Mouse (Mus musculus) T-helper 2 cell (primary cell): ENCODE results near the gene Khdc4.

Experiments used
- in situ Hi-C: fragments of 300-600 bp; cut with MboI, MseI; formaldehyde crosslinking; loops from one replicate; pipeline ENCODE4 v1.15.1; 2025; ENCODE audit warnings: high pct_unique_total_duplicates

The Khdc4 gene

DNA sequence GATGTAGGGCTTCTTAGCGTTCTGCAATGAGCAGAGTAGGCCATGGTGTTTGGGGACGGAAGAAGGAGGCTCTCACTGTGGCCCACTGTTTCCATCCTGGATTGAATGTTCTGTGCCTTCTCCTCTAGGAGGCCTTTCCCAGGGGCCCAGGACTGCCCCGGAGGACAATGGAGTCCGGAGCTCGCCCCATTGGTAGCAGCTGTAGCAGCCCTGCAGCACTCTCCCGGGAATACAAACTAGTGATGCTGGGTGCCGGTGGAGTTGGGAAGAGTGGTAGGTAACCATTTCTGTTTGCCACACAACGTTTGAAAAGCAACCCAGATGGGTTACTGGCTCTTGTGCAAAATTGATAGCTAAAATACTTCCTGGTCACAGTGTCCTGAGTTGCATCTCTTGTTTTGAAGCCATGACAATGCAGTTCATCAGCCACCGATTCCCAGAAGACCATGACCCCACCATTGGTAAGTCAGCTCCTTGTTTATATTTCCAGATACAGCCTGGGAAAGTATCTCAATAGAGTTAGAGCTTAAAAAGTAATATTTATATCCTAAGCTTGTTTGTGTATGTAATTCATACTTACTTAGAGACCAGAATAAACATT, 31.7 kb downstream of the Khdc4 start:
- in situ Hi-C loops = loop anchor here (25.0 kb wide), 1 partner anchor 780 kb away; the partner anchor contains the start of genes Crabp2, Isg20l2 and Rrnad1

DNA sequence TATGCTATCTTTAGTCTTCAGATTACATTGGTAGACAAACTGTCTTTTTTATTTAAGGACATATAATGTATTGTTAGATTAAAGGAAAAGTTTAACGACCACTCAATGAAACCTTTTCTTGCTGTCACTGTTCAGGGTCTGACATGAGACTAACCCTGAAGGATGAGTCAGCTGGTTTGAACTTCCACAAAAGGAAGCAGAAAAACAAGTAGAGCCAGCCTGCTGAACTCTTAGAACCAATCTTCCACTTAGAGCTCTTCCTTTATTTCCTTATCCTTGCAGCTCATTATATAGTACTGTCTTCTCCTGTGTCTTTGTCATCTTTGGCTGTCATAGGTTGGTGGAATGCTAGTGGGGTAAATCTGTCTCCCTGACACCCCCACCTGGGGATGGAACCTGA, 32.2 kb downstream of the Khdc4 start:
- in situ Hi-C loops = loop anchor here (25.0 kb wide), 1 partner anchor 781 kb away; the partner anchor contains the start of genes Crabp2, Isg20l2 and Rrnad1

DNA sequence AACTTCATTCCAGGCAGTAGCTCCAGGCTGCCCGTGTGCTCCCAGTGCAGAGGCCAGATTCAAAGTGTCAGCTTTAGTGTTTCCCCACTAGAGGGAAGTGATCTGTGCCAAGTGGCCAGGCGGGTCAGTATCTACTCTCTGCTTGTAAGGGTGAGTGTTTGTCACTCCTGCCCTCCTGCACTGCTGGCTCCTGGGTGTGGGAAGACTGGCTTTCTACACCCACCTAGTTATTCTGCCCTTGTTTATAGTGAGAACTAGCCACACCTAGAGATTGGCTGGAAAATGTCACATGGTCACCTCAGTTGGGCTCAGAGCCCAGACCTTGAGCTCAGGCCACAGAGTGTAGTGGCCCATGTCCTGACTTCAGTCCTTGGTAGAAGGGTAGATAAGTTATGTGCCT, 33.5 kb downstream of the Khdc4 start:
- in situ Hi-C loops = loop anchor here (25.0 kb wide), 1 partner anchor 782 kb away; the partner anchor contains the start of genes Crabp2, Isg20l2 and Rrnad1

DNA sequence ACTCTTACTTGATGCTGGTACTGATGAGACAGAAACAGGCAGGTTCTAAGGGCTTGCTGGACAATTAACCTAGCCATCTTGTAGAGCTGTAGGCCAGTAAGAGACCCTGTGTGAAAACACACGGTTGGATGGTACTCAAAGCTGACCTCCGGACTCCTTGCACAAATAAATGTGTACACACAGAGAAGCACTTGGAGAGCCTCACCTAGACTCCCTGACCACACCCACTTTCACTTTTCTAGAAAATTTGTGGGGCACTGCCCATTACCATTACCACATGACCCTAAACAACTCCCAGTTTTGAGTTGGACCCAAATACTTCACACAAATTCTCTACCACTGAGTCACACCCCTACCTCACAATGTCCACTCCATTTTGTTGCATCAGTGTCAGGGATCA, 51.0 kb downstream of the Khdc4 start:
- in situ Hi-C loops = no loop called here

DNA sequence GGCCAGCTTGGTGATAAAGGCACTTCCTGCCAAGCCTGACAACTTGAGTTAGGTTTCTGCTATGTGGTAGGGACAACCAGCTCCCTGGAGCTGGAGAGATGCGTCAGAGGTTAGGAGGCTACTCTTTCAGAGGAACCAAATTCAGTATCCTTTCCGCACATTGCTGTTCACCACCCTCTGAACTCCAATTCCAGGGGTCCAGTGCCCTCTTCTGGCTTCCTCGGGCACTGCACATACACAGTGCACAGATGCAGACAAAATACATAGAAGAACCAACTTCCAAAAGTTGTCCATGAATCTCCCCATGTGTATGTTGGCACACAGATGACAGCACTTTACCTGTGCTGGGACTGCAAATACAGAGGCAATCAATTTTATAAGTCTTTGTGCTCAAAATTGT, 53.0 kb downstream of the Khdc4 start:
- in situ Hi-C loops = no loop called here

DNA sequence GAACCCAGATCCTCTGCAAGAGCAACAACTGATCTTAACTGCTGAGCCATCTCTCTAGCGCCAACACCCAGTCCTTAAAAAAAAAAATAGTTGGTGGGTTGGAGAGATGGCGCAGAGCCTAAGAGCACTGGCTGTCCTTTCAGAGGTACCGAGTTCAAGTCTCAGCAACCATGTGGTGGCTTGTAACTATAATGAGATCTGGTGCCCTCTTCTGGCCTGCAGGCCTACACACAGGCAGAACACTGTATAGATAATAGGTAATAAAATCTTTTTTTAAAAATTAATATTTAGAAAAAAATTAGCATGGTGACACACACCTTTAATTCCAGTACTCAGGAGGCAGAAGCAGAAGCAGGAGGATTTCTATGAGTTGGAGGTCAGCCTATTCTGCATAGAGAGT, 54.5 kb downstream of the Khdc4 start:
- in situ Hi-C loops = no loop called here

DNA sequence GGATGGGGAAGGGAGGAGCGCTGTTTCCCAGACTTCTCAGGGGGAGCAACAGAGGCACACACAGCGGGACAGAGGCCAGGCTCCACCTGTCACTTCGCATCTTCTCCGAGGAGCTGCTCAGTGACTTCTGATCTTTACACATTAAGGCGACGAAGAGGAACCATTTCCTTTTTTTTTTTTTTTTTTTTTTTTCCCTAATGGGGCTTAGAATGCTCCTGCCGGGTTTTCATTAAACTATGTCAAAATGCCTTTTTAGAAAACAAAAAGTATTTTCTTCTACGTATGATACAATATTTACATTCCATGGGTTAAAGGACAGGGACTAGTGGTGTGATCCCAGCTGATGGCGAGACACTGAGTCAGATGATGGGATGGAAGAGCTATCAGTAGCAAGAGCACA, 59.9 kb downstream of the Khdc4 start:
- in situ Hi-C loops = loop anchor here (5.0 kb wide), 1 partner anchor 68 kb away; no protein-coding TSS in a partner anchor

DNA sequence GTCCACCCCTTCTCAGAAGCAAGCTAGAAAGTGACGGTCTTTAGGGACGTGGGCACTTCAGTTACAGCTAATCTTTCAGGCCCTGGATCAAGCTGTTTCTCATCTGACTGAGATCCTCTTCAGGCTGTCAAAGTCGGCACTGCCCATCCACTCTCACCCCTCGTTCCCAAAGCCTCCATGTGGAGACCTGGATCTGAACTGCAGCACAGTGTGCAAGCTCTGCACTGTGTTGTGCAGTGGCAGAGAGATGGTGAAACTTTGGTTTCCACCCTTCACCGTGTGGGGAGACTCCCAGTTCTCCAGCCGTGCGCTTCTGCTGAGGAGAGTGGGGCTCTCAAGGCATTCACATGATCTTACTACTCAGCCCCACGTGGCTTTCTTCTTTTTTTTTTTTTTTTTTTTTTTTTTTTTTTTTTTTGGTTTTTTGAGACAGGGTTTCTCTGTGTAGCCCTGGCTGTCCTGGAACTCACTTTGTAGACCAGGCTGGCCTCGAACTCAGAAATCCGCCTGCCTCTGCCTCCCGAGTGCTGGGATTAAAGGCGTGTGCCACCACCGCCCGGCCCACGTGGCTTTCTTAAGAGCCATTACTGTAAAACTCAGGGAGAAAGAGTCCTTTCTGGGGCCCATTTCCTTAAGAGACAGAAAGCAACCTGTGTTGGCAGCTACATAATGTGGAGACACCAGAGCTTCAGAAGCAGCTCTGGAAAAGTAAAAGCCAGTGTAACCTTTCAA, 60.7 kb downstream of the Khdc4 start:
- in situ Hi-C loops = loop anchor here (5.0 kb wide), 1 partner anchor 69 kb away; no protein-coding TSS in a partner anchor

DNA sequence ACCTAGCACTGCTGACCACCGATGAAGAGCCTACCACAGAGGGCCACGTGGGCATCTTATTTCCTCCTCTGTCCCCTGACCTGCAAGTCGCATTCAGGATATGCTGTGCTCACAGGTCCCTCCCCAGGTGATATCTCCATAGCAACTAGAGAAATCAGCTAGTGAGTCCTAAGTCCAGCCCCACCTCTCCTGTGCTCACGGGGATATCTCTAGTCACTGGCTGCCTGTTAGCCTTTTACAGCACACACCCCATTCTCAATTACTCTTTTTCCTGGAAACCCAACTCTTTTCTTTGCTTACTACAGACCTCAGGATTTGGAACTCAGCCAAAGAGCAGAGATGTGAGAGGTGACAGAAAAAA, 61.2 kb downstream of the Khdc4 start:
- in situ Hi-C loops = loop anchor here (5.0 kb wide), 1 partner anchor 70 kb away; no protein-coding TSS in a partner anchor

DNA sequence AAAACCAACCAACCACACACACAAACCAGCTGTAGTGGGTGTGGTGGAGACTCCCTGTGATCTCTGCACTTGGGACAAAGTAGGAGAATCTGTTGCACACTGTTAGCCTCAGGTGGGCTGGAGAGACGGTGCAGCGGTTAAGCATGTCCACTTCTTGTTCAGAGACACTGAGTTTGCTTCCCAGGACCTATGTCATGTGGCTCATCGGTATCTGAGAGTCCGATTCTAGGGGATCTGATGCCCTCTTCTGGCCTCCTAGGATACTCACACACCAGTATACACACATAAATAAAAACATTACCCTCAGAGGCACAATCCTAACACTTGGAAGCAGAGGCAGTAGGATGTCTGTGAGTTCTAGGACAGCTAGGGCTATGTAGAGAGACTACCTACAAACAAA, 68.7 kb downstream of the Khdc4 start:
- in situ Hi-C loops = no loop called here

DNA sequence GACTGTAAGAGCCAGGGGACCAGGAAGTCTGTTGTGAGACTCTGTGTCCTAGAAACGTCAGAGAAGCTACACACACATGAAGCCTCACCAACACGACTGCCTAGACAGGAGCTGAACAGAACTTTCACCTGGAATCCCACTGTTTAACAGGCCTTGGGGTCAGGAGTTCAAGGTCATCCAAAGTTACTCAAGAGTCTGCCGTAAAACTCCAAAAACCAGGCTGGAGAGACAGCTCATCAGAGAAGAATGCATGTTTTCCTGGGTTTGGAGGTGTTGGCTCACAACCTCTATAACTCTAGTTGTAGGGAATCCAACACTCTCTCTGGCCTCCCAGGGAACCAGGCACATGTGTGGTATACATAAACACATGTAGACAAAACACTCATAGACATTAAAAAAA, 69.9 kb downstream of the Khdc4 start:
- in situ Hi-C loops = no loop called here

DNA sequence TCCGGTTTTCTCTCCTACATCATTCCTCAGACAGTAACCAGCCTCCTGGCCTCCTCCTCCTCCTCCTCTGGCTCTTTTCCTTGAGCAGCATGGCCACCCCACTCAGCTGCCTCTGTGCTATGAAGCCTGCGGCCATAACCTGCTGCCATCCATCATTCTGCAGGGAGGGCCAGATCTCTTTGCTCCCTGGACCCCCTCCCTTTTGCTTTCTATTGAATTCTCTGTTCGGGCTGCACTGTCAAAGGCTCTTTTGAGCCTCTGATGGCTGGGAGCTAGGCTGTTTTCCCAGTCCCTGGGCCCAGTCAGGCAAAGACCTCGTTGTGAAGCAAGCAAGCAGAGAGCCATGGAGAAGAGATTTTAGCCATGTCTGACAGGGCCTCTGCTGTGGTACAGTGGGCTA, 70.7 kb downstream of the Khdc4 start:
- in situ Hi-C loops = no loop called here

DNA sequence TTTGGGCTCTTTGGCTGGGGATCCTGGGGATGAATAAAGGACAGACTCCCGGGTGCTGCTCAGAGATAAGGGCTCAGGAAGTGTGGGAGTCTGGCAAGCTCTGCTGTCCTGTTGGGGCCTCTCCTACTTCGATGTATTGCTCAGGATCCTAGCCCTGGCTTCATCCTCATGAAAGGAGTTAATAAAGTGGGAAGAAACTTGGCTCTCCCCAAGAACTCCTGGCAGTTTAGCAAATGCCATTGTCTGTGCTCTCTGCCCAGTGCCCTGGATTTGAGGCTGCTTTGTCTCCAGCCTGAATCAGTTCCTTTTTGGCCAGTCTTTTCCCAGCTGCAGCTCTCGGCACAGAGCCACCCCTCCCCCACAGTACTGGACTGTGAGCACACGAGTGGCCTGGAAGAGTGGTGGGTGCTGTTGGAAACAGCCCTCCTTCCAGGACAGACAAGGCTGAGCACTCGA, 72.5 kb downstream of the Khdc4 start:
- in situ Hi-C loops = no loop called here

DNA sequence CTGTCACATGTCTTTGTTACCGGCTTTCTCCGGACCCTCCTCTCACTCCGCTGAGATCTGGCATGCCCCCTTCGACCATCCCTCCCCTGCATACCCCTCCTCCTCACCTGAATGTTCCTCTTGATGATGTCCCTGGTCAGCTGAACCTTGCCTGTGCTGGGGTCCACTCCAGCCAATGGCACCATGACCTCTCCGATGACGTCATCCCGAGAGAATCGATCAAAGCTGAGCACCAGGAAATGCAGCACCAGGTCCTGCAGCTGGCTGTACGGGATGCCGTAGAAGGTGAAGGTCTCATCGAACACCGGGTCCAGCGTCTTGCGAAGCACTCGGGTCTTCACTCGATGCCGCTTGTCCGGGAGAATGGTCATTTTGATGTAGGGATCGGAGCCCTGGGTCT, 76.0 kb downstream of the Khdc4 start:
- in situ Hi-C loops = no loop called here

DNA sequence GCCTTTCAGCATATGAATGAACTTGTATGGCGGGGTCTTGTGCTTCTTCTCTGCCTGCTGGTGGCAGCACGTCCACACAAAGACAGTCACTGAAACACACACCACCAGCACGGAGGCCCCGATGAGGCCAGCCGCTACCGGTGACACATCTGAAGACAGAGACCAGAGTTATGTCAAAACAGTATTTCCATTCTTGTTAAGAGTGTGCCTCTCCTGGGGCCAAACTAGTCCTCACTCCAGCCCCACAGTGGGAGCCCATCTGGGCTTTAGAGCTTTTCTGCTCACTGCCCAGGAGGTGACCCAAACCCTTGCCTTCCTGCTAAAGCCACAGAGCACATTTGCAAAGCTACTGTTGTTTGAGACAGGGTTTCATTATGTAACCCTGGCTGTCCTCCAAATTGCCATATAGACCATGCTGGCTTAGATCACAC, 76.8 kb downstream of the Khdc4 start:
- in situ Hi-C loops = no loop called here
